Mouse (Mus musculus) hindbrain, embryonic 10.5 days (tissue): ENCODE results near the gene Rhob. TPM values are rescaled to one million over a fixed set of nuclear protein-coding genes. Genes with fewer than 3 reads are reported as not detected.

ENCODE experiments used
- DNase-seq: peaks from one replicate; pipeline ENCODE4 v3.0.0-alpha.2; 2017; ENCODE audit warnings: low spot score
- H3K27ac ChIP-seq: fragments of 300-500 bp; sonication (generic); 2 replicates; pipeline ENCODE4 v1.5.1; 2016; ENCODE audit warnings: mild to moderate bottlenecking, moderate library complexity
- H3K27me3 ChIP-seq: fragments of 300-500 bp; sonication (generic); 2 replicates; pipeline ENCODE4 v1.6.1; 2016; ENCODE audit warnings: mild to moderate bottlenecking; ENCODE audit not compliant: poor library complexity, insufficient read depth, severe bottlenecking
- H3K36me3 ChIP-seq: fragments of 300-500 bp; sonication (generic); 2 replicates; pipeline ENCODE4 v1.6.1; 2016; ENCODE audit warnings: mild to moderate bottlenecking, moderate library complexity
- H3K4me1 ChIP-seq: fragments of 300-500 bp; sonication (generic); replicated peaks from 2 replicates; pipeline ENCODE4 v1.6.1; 2016; ENCODE audit warnings: mild to moderate bottlenecking
- H3K4me3 ChIP-seq: fragments of 300-500 bp; sonication (generic); 2 replicates; pipeline ENCODE4 v1.5.1; 2016; ENCODE audit warnings: mild to moderate bottlenecking, moderate library complexity
- H3K9me3 ChIP-seq: fragments of 300-500 bp; sonication (generic); 2 replicates; pipeline ENCODE4 v1.6.1; 2016; ENCODE audit warnings: mild to moderate bottlenecking, moderate library complexity
- WGBS: fragments of 180-500 bp; shearing (Covaris S2); methylation state at CpG from one replicate; pipeline ENCODE4 v1.1.7; 2016; 5-methylcytosine and 5-hydroxymethylcytosine counted together
- polyA plus RNA-seq: library from polyadenylated mRNA; unstranded; fragments of >200 nt; fragmentation: Nextera tagmentation; extraction: Ambion mirVana; gene quantifications from 2 replicates; pipeline ENCODE4 v1.2.1, GENCODE M21; 2016

Rhob gene
- polyA plus RNA-seq, 1 experiment from 2014 or later = 54.8 TPM

DNA sequence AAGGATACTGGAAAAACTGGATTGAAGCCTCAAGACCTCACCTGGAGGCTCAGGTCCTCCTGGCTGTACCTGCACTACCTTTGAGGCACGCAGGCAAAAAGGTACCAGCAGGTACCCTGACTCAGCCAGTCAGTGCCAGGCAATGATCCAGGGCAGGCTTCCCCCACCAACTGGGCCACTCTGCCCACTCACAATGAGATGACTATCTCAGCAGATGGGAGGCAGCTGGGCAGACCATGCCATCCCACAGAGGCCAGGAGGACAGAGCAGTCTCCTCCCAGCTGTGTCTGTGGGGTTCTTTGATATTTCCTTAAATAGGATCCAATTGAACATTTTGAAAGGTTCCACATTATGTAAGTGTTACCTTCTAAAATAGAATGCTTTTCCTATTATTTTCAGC is 49.8 kb downstream of the Rhob start:
- 88% methylated on average over 1 of the region's 1 CpGs for WGBS
- no peaks in the 10 kb centered on the region for H3K36me3 ChIP-seq
- no peaks in the 10 kb centered on the region for H3K9me3 ChIP-seq
- peaks cover 44% of the 10 kb centered on the region for H3K4me1 ChIP-seq
- H3K27me3 ChIP-seq = peaks cover 19% of the 10 kb centered on the region
- no peak overlapping the region for H3K4me3 ChIP-seq
- no peak overlapping the region for H3K27ac ChIP-seq
- no peak for DNase-seq

Other genes with a start within 250 kb of the Rhob start
- 0.81 and 1.9 TPM in 2 replicates for gene Gdf7, start 198.1 kb downstream of the Rhob start, polyA plus RNA-seq
- gene Hs1bp3, start 186.6 kb downstream of the Rhob start, polyA plus RNA-seq = 14.2 and 16.7 TPM in 2 replicates
- not detected in 2 replicates for gene Slc7a15, start 99.1 kb upstream of the Rhob start, polyA plus RNA-seq
- 51.6 and 59.5 TPM in 2 replicates for gene Pum2, start 174.1 kb upstream of the Rhob start, polyA plus RNA-seq